Mouse (Mus musculus) B cell, adult (primary cell): ENCODE measurements around the gene Zfp651. TPM values are rescaled to one million over a fixed set of nuclear protein-coding genes. Genes with fewer than 3 reads are reported as not detected.

Source experiments
- total RNA-seq: library from RNA; stranded (reverse); gene quantifications from 4 replicates; pipeline ENCODE4 v1.2.4, GENCODE M21; 2023; ENCODE audit not compliant: inconsistent age

Zfp651 gene
- 0.26 to 0.66 TPM (median 0.51 TPM) in 4 replicates for total RNA-seq

DNA sequence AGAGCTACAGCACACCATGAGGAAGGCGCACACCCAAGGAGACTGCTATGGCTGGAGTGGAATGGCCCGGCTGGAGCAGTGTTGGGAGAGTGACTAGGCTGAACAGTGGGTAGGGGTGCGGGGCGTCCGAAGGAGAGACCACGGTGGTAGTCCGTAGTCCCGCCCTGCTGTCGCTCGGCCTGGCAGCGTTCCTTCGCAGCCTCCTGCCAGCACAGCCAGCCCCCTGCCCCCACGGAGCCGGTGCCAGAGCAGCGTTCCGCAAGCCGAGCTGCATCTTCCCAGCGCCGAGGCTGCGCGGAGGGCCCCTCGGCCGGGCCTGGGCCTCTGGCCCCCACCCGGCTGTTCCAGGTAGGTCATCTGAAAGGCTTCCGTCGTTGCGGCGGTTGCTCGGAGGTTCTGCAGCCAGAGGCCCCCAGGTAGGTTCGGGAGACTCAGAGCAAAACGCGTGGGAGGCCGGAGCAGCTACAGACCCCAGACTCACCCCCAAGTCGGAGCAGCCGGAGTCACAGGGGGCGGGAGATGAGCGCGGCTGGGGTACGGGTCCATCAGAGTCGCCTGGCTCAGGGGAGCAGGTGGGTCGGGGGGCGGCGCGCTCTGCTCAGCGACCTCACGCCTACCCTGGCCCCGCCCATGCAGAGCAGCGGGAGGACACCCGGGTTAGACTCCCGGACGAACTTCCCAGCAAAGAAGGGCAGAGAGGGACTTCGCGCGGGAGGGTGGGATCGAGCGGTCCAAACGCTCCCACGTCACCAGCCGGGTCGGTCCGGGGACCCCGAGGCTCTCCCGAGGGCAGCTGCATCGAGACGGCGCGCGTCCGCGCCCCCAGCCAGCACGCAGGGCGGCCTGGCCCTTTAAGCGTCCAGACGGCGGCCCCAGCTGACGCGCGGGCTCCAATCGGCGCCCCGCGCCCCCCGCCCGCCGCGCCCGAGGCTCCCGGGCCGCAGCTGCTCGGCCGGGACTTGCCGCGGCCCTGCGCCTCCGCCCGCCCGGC lies at the start of gene Zfp651:
Zfp651 (plus strand) TSS at position 240 of the 991 bp plus-strand sequence.

GRCm38 (mm10) chr9:121709898-121710583 lies 49.1 kb upstream of the Zfp651 start, which contains the start of gene Ss18l2:
TSS of gene Ss18l2 (plus strand) at chr9:121710329.

GRCm38 (mm10) chr9:121718792-121719318 lies 40.3 kb upstream of the Zfp651 start, which contains the start of gene Nktr:
TSS of gene Nktr (plus strand) at chr9:121719169.

DNA sequence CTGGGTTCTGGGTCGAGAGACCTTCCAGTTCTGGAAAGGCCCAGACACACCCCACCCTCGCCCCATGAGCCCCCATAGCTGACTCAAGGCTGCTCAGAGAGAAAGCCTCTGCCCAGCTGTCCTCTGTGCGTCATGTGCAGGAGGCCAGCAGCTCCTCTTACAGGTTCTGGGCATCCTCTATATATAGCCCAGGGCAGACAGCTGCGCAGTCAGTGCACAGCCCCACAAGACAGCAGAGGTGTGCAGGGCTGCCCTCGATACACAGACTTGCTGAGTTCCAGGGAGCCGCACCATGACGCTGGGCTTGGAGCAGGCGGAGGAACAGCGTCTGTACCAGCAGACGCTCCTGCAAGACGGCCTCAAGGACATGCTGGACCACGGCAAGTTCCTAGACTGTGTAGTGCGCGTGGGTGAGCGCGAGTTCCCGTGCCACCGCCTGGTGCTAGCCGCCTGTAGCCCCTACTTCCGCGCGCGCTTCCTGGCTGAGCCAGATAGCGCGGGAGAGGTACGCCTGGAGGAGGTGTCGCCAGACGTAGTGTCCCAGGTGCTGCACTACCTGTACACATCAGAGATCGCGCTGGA lies 18.4 kb downstream of the Zfp651 start, which contains the start of gene Klhl40:
Klhl40 (plus strand) TSS at position 124 of the 582 bp plus-strand sequence.

DNA sequence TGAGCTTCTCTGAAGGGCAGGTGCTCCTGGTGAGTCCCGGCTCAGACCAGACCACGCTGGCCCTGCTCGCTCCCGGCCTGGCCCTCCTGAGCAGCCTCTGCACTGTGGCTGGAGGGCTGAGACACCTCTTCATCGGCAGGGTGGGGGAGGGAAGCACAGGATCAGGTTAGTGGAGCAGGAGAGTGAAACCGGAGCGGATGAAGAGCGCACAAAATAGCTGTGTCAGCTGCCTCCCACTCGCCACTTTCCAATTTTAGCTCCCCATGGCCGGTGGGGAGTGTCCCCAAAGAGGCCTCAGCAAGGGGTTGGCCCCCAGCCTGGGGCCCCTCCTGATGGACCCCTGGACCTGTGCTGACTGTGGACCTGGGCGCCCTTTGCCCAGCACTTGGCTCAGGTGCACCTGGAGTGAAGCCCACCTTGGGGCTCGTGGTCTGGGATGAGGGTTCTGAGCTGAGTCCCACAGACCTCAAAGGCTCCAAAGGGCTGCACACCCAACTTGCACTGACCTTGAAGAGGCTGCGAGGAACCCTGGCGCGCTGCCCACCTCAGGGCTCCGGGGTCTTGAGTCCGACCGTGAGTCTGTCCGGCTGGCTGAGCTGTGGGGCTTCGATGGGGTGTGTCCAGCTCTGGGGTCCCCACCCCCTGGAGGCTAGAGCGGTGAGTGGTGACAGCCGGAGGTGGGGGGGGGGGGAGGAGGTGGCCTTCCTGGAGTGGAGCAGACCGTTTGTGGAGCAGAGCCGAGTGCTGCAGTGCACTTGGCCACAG lies 32.8 kb downstream of the Zfp651 start, which contains the start of gene Hhatl:
Hhatl (minus strand) TSS at position 751 of the 765 bp plus-strand sequence.

Other genes starting within 250 kb of the Zfp651 start
- gene Lyzl4, start 117.2 kb upstream of the Zfp651 start, total RNA-seq: not detected in 4 replicates
- 0.19 to 0.99 TPM (median 0.47 TPM) in 4 replicates for gene Vipr1, start 116.6 kb upstream of the Zfp651 start, total RNA-seq
- gene Sec22c, start 53.8 kb upstream of the Zfp651 start, total RNA-seq: 15.5 to 24.1 TPM (median 20.9 TPM) in 4 replicates
- gene Ss18l2, start 49.0 kb upstream of the Zfp651 start, total RNA-seq: 19.6 to 31.8 TPM (median 23.5 TPM) in 4 replicates
- 243 to 289 TPM (median 264 TPM) in 4 replicates for gene Nktr, start 40.2 kb upstream of the Zfp651 start, total RNA-seq
- not detected in 4 replicates for gene Klhl40, start 18.3 kb downstream of the Zfp651 start, total RNA-seq
- not detected in 4 replicates for gene Hhatl, start 33.2 kb downstream of the Zfp651 start, total RNA-seq
- gene Ccdc13, start 80.1 kb downstream of the Zfp651 start, total RNA-seq: not detected in 4 replicates
- gene Higd1a, start 99.0 kb downstream of the Zfp651 start, total RNA-seq: 21.9 to 34.2 TPM (median 29.2 TPM) in 4 replicates
- gene Ackr2, start 139.0 kb downstream of the Zfp651 start, total RNA-seq: 18.9 to 25.6 TPM (median 22.3 TPM) in 4 replicates
- not detected in 4 replicates for gene Cyp8b1, start 157.0 kb downstream of the Zfp651 start, total RNA-seq
- gene Fam198a, start 191.7 kb downstream of the Zfp651 start, total RNA-seq: 1.3 to 1.6 TPM (median 1.5 TPM) in 4 replicates
- not detected in 4 replicates for gene Pomgnt2, start 237.8 kb downstream of the Zfp651 start, total RNA-seq